In the genomic region with DNA sequence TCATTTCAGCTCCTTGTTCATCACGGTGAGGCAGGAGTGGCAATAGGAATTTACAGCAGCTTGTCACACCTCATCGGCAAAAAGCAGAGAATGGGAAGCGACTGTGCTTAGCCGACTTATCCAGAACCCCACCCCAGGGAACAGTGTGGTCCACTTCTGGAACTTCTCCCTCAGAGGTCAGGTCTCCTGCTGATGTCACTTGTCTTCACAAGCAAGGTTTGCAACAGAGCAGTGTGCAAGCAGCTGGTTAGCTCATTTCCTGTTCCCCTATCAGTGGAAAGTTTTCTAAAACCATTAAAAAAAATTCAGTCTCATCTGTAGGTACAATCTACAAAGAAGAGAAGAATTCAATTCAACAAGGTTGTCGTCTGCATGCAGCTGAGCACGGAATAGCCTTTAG, we compare ENCODE assay signal across 21 mouse cellular contexts.
DNase-seq lines count a peak whose midpoint lies in the region; ATAC-seq lines count a peak whose summit lies in the region.
"Had no signal": no experiment of that assay in that cellular context is flagged by ENCODE, and none has a peak within 500 bp of the region (broad histone marks: within the 10 kb centered on the region; RNA-seq: fewer than 3 reads in every experiment).

No protein-coding gene starts in this region.

- peak; percentile 11 for DNase-seq in gastrocnemius, postnatal 25 days
- no peak for DNase-seq in gastrocnemius, postnatal 36 days
- DNase-seq in kidney, postnatal 14 days = peak; percentile 3
- DNase-seq in NIH3T3 (ENCODE audit: low read depth) = peak; percentile 14
- no peak for DNase-seq in urinary bladder, adult 2 months (ENCODE audit: low spot score)
- DNase-seq in frontal cortex, postnatal 36 days (ENCODE audit: low spot score in 2 of 2) = no peak
- DNase-seq: cerebellum, adult 8-10 months; kidney, adult 2 months; lung, postnatal 14 days; right cerebral cortex, postnatal 14 days; thymus, adult 18-20 months had no signal

- no peak overlapping the region for H3K4me2 ChIP-seq in kidney, embryonic 14.5 days (replicated peaks; ENCODE audit: low read depth, low read length)
- H3K4me2 ChIP-seq in heart, embryonic 12.5 days = no peak overlapping the region
- H3K4me2 ChIP-seq: forebrain, embryonic 15.5 days; limb, embryonic 13.5 days; midbrain, embryonic 15.5 days; neural tube, embryonic 15.5 days; stomach, embryonic 15.5 days had no signal

- WGBS in kidney, embryonic 14.5 days = 40% methylated on average over 6 of the region's 6 CpGs
- 41% methylated on average over 6 of the region's 6 CpGs for WGBS in heart, embryonic 12.5 days

- H3K27ac ChIP-seq in kidney, embryonic 14.5 days (ENCODE audit: low read depth, low read length) = no peak overlapping the region
- H3K27ac ChIP-seq in heart, embryonic 12.5 days (ENCODE audit: poor library complexity, severe bottlenecking) = no peak overlapping the region
- H3K27ac ChIP-seq: forebrain, embryonic 15.5 days; limb, embryonic 13.5 days; liver, embryonic 14.5 days; midbrain, embryonic 15.5 days; neural tube, embryonic 15.5 days had no signal

- no peak overlapping the region for H3K4me3 ChIP-seq in kidney, embryonic 14.5 days (ENCODE audit: low read length)
- H3K4me3 ChIP-seq in heart, embryonic 12.5 days = no peak overlapping the region
- H3K4me3 ChIP-seq: forebrain, embryonic 15.5 days; limb, embryonic 13.5 days; midbrain, embryonic 15.5 days; myocyte; neural tube, embryonic 15.5 days; stomach, embryonic 15.5 days had no signal

- no peaks in the 10 kb centered on the region for H3K27me3 ChIP-seq in kidney, embryonic 14.5 days (ENCODE audit: control insufficient read depth, insufficient read depth, low read length)
- no peaks in the 10 kb centered on the region for H3K27me3 ChIP-seq in heart, embryonic 12.5 days (replicated peaks)
- H3K27me3 ChIP-seq: forebrain, embryonic 15.5 days; limb, embryonic 13.5 days; midbrain, embryonic 15.5 days; neural tube, embryonic 15.5 days; stomach, embryonic 15.5 days had no signal

- no peak for ATAC-seq in kidney, embryonic 14.5 days (ENCODE audit: low FRiP score, low TSS enrichment)
- ATAC-seq in heart, embryonic 12.5 days (ENCODE audit: insufficient number of reproducible peaks, low FRiP score) = peak; percentile 55; the same call in 1 of the 2 replicates
- ATAC-seq: forebrain, embryonic 15.5 days; hindbrain, embryonic 16.5 days; midbrain, embryonic 15.5 days had no signal

- H3K4me1 ChIP-seq in kidney, embryonic 14.5 days (ENCODE audit: control insufficient read depth, insufficient read depth, low read length) = no peaks in the 10 kb centered on the region
- peaks cover 12% of the 10 kb centered on the region for H3K4me1 ChIP-seq in heart, embryonic 12.5 days (replicated peaks)
- H3K4me1 ChIP-seq: forebrain, embryonic 15.5 days; midbrain, embryonic 15.5 days; neural tube, embryonic 15.5 days; stomach, embryonic 15.5 days had no signal

- intact Hi-C loops in gastrocnemius, postnatal 36 days (cut with DNase I) = no loop called here

- no peak overlapping the region for H3K9ac ChIP-seq in kidney, embryonic 14.5 days (ENCODE audit: low read depth, low read length)
- H3K9ac ChIP-seq in heart, embryonic 12.5 days = no peak overlapping the region
- H3K9ac ChIP-seq: forebrain, embryonic 15.5 days; limb, embryonic 13.5 days; liver, embryonic 14.5 days; midbrain, embryonic 15.5 days; neural tube, embryonic 15.5 days; stomach, embryonic 15.5 days had no signal

- no peaks in the 10 kb centered on the region for H3K36me3 ChIP-seq in kidney, embryonic 14.5 days (ENCODE audit: control insufficient read depth, insufficient read depth, low read length)
- no peaks in the 10 kb centered on the region for H3K36me3 ChIP-seq in heart, embryonic 12.5 days
- H3K36me3 ChIP-seq: forebrain, embryonic 15.5 days; limb, embryonic 13.5 days; midbrain, embryonic 15.5 days; neural tube, embryonic 15.5 days; stomach, embryonic 15.5 days had no signal

- H3K9me3 ChIP-seq in kidney, embryonic 14.5 days (ENCODE audit: control insufficient read depth, low read length) = no peaks in the 10 kb centered on the region
- no peaks in the 10 kb centered on the region for H3K9me3 ChIP-seq in heart, embryonic 12.5 days (replicated peaks)
- H3K9me3 ChIP-seq: forebrain, embryonic 15.5 days; limb, embryonic 13.5 days; midbrain, embryonic 15.5 days; neural tube, embryonic 15.5 days; stomach, embryonic 15.5 days had no signal

Comparison
In these comparisons a context has a peak if more than half of its experiments do, and no peak if none do; other contexts are left out.
1. DNase-seq: peak in gastrocnemius, postnatal 25 days (single experiment), kidney, postnatal 14 days (single experiment) and NIH3T3 (single experiment); none in gastrocnemius, postnatal 36 days (0 of 2), urinary bladder, adult 2 months (single experiment) and frontal cortex, postnatal 36 days (0 of 2).